Mouse (Mus musculus) urinary bladder, adult 18-20 months (tissue): ENCODE data around the gene Olfr281.

Experiments
- DNase-seq, 2 experiments: peaks; one replicate each; pipeline ENCODE4 v3.0.0; 2022; ENCODE audit warnings: low spot score in 2 of 2, mixed read lengths in 2 of 2

Gene Olfr281

GRCm38 (mm10) chr15:98483907-98484886 lies 31.8 kb downstream of the Olfr281 start:
- DNase-seq = no peak

- no peak for DNase-seq
Measured at GRCm38 (mm10) chr15:98486433-98487021, 34.1 kb downstream of the Olfr281 start.

- no peak for DNase-seq
Measured at GRCm38 (mm10) chr15:98491332-98491731, 38.9 kb downstream of the Olfr281 start.

- DNase-seq = no peak
Measured at GRCm38 (mm10) chr15:98492102-98492501, 39.7 kb downstream of the Olfr281 start, which contains the start of gene Olfr279. Olfr279 (plus strand) TSS chr15:98492402.

- DNase-seq = no peak
Measured at GRCm38 (mm10) chr15:98497631-98498030, 45.2 kb downstream of the Olfr281 start.

GRCm38 (mm10) chr15:98503317-98503716 lies 50.9 kb downstream of the Olfr281 start:
- no peak for DNase-seq

GRCm38 (mm10) chr15:98504514-98504913 lies 52.1 kb downstream of the Olfr281 start:
- DNase-seq = peak in 1 of 2 experiments; percentile 37

- DNase-seq = no peak
Measured at GRCm38 (mm10) chr15:98506253-98506957, 54.0 kb downstream of the Olfr281 start.

- DNase-seq = no peak
Measured at GRCm38 (mm10) chr15:98507321-98507720, 54.9 kb downstream of the Olfr281 start.

- no peak for DNase-seq
Measured at GRCm38 (mm10) chr15:98509387-98509786, 57.0 kb downstream of the Olfr281 start.
